Mouse (Mus musculus) bone marrow, adult 2 months (tissue): ENCODE measurements around the gene Timp3.

Experiments
- CTCF ChIP-seq: fragments of 200-500 bp; IDR thresholded peaks from 2 replicates; pipeline ENCODE4 v1.5.1; 2011; ENCODE audit warnings: low read length, control low read depth; ENCODE audit not compliant: control insufficient read depth, insufficient read depth
- POLR2A ChIP-seq: fragments of 200-500 bp; IDR thresholded peaks from 2 replicates; pipeline ENCODE4 v1.6.1; 2011; ENCODE audit warnings: low read depth, mild to moderate bottlenecking, control low read depth, low read length, borderline replicate concordance; ENCODE audit not compliant: control insufficient read depth

DNA sequence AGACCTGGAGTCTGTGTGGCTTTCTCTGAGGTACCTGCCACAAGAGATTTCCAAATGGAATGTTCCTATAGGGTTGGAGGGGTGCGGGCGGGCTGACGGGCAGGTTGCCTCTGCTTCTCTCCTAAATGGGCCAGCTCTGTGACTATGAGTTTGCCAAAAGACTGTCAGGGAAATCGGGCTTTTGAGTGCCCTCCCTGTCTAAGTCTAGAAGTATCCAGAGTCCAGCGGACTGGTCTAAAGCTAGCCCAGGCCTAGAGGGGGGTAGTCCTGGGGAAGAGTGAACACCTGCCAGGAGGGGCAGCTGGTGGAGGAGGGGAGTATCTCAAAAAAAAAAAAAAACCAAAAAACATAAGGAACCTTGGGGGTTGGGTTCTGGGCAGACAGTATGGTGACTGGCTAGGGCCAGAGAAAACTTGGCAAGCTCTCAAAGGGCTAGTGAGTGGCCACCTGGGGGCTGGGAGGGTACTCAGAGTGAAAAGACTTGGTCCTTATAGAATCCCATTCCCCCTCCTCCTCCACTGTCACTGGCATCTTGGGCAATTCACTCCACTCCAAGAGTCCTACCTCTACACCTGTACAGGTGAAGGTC lies 18.5 kb downstream of the Timp3 start:
- TF ChIP-seq POLR2A (no peak), CTCF (no peak)
